Mouse (Mus musculus): ENCODE data around the gene Ppox.

Ppox gene

GRCm38 (mm10) chr1:171241952-171242351, 39.0 kb downstream of the Ppox start:
- peak in 1 of 2 experiments; percentile 43 for DNase-seq

- DNase-seq, result no peak
Measured at GRCm38 (mm10) chr1:171240911-171241310, 40.1 kb downstream of the Ppox start.

GRCm38 (mm10) chr1:171239992-171240744, 40.8 kb downstream of the Ppox start:
- DNase-seq, result peak in 1 of 2 experiments; percentile 40

GRCm38 (mm10) chr1:171238463-171238862, 42.5 kb downstream of the Ppox start:
- peak in 1 of 2 experiments; percentile 69 for DNase-seq

GRCm38 (mm10) chr1:171237438-171237837, 43.5 kb downstream of the Ppox start:
- DNase-seq, result no peak

- DNase-seq, result no peak
Measured at GRCm38 (mm10) chr1:171235791-171236190, 45.2 kb downstream of the Ppox start.

GRCm38 (mm10) chr1:171234538-171234937, 46.4 kb downstream of the Ppox start:
- DNase-seq, result no peak

GRCm38 (mm10) chr1:171234126-171234525, 46.9 kb downstream of the Ppox start, which contains the start of gene Fcer1g:
Fcer1g (minus strand) TSS chr1:171234365.
- DNase-seq, result no peak

- DNase-seq, result no peak
Measured at GRCm38 (mm10) chr1:171232800-171233730, 47.9 kb downstream of the Ppox start.

GRCm38 (mm10) chr1:171232348-171232747, 48.6 kb downstream of the Ppox start:
- DNase-seq, result no peak

GRCm38 (mm10) chr1:171231844-171232243, 49.1 kb downstream of the Ppox start:
- no peak for DNase-seq

- DNase-seq, result no peak
Measured at GRCm38 (mm10) chr1:171230215-171230614, 50.8 kb downstream of the Ppox start.

GRCm38 (mm10) chr1:171229750-171230149, 51.2 kb downstream of the Ppox start:
- no peak for DNase-seq

GRCm38 (mm10) chr1:171227879-171228278, 53.1 kb downstream of the Ppox start:
- no peak for DNase-seq

GRCm38 (mm10) chr1:171226780-171227179, 54.2 kb downstream of the Ppox start:
- DNase-seq, result no peak
